Mouse (Mus musculus) cerebellum, adult 11 months (tissue): Measurements from ENCODE around the gene Zfp870.
A peak's percentile ranks its signal among the peaks of the same experiment; 100 is the strongest.
"Not testable (repeated sequence)": the region's sequence is repeated elsewhere in the genome, so short reads cannot be mapped to it uniquely, and the experiment has no call there.

Source experiments
- DNase-seq: peaks from one replicate; pipeline ENCODE4 v3.0.0; 2022

Zfp870 gene

DNA sequence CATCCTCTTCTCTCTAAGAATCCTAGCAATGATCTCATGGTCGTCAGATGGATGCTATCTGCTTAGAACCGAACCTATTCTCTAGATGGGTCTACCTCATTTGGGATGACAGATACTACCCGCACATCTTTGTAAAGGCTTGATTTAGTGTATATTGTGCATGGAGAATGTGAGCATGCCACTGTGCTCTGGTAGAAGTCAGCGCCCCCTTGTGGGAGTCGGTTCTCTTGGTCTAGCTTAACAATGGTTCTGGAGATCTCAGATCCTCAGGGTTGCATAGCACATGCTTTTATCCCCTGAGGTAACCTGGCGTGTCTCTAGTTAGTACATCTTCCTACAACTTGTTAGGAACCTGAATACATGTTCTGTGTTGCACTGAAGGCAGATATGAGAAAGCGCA, 24.2 kb downstream of the Zfp870 start:
- not testable (repeated sequence) for DNase-seq

DNA sequence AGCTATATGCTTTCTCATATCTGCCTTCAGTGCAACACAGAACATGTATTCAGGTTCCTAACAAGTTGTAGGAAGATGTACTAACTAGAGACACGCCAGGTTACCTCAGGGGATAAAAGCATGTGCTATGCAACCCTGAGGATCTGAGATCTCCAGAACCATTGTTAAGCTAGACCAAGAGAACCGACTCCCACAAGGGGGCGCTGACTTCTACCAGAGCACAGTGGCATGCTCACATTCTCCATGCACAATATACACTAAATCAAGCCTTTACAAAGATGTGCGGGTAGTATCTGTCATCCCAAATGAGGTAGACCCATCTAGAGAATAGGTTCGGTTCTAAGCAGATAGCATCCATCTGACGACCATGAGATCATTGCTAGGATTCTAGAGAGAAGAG, 34.7 kb downstream of the Zfp870 start:
- DNase-seq = not testable (repeated sequence)

DNA sequence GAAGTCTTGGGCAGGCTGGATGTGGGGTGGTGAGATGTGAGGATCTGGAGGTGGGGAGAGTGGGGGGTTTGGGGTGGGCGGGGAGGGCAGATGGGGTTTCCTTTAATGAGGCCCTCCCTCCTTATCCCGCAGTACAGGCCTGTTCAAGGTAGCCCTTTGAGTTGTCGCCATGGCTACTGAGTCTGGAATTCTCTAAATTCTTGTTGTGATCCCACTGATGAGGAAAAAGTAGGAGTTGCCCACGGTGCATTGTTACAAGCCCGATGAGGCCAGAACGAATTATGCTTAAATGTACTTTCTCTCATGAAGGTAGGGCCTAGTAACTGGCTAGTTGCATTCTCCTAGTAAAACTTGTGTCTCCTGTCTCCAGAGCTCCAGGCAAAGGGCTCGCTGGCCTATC, 39.9 kb downstream of the Zfp870 start:
- DNase-seq = no peak

DNA sequence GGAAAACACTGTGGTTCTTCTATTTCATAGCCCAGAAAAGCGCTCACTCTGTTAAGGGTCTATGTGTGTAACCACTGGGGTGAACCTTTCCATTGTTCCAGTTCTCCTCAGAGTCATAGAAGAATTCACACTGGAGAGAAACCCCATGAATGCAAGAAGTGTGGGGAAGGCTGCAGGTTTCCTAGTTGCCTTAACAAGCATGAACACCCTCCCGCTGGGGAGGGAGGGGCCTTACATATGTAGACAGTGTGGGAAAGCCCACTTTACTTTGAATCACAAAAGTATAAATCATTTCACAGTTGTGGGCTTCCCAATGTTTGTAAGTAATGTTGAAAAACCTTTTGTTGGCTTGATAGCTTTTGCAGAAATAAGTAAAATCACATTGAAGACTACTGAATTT, 50.1 kb downstream of the Zfp870 start:
- no peak for DNase-seq

DNA sequence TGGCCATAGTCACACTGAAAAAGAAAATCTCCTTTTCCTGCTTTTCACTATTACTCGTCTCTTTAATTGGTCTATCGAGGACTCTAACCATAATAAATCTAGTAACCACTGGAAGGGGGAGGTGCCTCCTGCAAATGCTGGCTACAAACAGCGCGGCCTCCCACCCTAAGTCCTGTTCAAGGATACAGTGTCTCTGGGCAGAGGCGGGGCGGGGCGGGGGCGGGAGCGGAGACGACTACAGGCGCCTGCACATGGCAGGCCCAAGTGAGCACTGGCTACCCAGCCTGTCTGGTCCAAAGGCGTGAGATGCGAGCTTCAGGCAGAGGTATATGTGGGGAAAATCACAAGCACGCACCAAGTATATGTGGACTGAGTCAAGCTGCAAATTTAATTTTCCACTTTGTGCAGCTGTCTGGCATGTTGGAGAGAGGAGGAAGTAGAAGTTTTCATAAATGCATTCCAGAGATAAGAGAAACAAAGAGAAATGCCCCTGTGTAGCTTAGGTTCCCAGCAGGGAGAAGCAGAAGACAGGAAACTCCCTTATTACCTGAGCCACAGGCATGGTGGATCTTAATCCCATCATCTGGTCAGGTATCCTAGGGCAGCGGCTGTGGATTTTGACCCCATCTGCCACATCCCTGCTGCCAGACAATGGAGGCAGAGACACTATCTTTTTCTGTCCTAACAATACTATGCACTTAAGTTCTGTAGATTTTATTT, 52.2 kb downstream of the Zfp870 start:
- no peak for DNase-seq

DNA sequence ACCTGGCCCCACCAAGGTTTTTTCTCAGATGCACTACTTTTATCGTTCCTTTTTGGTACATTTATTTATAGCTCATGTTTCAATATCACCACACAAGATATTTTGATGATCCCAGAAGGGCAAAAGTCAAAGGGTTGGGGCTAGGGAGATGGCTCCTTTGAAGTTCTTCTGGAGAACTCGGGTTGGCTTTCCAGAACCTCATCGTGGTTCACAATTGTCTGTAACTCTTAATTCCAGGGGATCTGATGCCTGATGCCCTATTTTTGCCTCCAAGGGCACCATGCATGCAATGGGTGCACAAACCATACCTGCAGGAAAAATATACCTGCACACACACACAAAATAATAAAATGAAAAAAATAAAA, 61.0 kb downstream of the Zfp870 start:
- no peak for DNase-seq

DNA sequence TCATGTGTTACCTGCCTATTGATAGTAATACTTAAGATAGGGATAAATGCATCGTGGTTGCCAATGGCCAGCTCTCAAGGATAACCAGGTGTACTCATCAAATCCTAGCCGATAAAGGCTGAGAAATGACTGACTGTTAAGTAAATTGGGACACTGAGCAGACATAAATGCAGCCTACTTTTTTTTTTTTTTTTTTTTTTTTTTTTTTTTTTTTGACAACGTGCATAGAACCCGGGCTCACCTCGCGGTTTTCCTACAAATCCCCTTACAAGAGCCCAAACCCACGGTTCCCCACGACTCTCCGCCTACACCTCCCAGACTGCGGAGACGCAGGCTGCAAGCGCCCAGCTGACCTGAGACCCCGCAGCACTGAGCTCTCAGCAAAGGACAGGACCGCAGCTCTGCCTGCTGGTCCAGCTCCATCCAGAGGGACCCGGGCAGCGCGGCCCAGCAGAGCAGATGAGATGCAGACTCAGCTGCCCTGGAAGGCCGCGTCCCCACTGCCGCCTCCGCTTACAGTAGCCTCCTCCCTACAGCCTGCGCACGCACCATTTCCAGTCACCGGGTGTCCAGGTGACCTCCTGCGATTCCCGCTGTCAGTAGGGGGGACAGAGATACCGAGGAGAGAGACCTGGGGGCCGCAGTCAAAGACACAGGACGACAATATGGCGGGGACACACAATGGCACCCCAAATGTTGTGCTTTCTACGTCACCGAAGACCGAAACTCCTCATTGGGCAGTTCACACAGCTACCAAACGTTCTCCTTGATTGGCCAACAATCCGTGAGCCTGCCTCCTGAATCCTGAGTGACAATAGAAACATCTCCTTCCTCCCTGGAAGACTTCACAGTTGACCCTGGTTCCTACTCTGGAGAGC, 61.7 kb downstream of the Zfp870 start, which contains the start of gene Zfp799:
Gene Zfp799 (minus strand): TSS at position 722 of the 878 bp plus-strand sequence.
- DNase-seq = peak; percentile 68
